Mouse (Mus musculus) CH12.LX (cell line): ENCODE data around the gene Mpzl1. TPM values are rescaled to one million over a fixed set of nuclear protein-coding genes. Genes with fewer than 3 reads are reported as not detected.

Experiments used
- DNase-seq: peaks from one replicate; pipeline ENCODE4 v3.0.0-alpha.2; 2013; ENCODE audit errors: extremely low read depth
- H3K27ac ChIP-seq: 2 replicates; pipeline ENCODE4 v1.5.1; 2012; ENCODE audit warnings: low read depth, mild to moderate bottlenecking, control low read depth, moderate library complexity; ENCODE audit not compliant: insufficient read depth
- H3K27me3 ChIP-seq: replicated peaks from 2 replicates; pipeline ENCODE3; 2012; ENCODE audit warnings: inconsistent platforms
- H3K36me3 ChIP-seq, 2 experiments: replicated peaks in 1 of 2; 2 replicates each; pipeline versions ENCODE3 to v1.6.1; 2012; ENCODE audit warnings: inconsistent platforms in 1 of 2, low read length in 1 of 2, mild to moderate bottlenecking in 1 of 2, mixed read lengths in 1 of 2, moderate library complexity in 1 of 2; ENCODE audit not compliant: control insufficient read depth in 1 of 2, insufficient read depth in 1 of 2
- H3K4me1 ChIP-seq, 2 experiments: 2 replicates each; pipeline ENCODE4 v1.6.1; 2012; ENCODE audit warnings: inconsistent platforms in 1 of 2, moderate library complexity in 1 of 2; ENCODE audit not compliant: insufficient read depth in 2 of 2, control insufficient read depth in 1 of 2
- H3K4me2 ChIP-seq: 2 replicates; pipeline ENCODE4 v1.6.1; 2012; ENCODE audit warnings: low read depth, mild to moderate bottlenecking, control low read depth; ENCODE audit not compliant: poor library complexity, insufficient read depth, severe bottlenecking
- H3K4me3 ChIP-seq, 3 experiments: fragments of 150-350 bp in 1 of 3; sonication (generic) in 1 of 3; replicated peaks in 1 of 3; 2 replicates each; pipeline versions ENCODE3 to v1.5.1; 2011 to 2012; ENCODE audit warnings: low read depth in 2 of 3, low read length in 2 of 3, mild to moderate bottlenecking in 2 of 3, moderate library complexity in 2 of 3, control low read depth in 1 of 3, improper control_type of control experiment in 1 of 3, inconsistent platforms in 1 of 3, mixed read lengths in 1 of 3; ENCODE audit not compliant: poor library complexity in 1 of 3
- H3K79me2 ChIP-seq: replicated peaks from 2 replicates; pipeline ENCODE4 v1.6.1; 2012; ENCODE audit warnings: mild to moderate bottlenecking, moderate library complexity; ENCODE audit not compliant: control insufficient read depth, poor library complexity, insufficient read depth, severe bottlenecking; ENCODE audit errors: extremely low read depth
- H3K9ac ChIP-seq: 2 replicates; pipeline ENCODE4 v1.6.1; 2012; ENCODE audit warnings: low read depth, mild to moderate bottlenecking, control low read depth, moderate library complexity; ENCODE audit not compliant: insufficient read depth
- H3K9me3 ChIP-seq: replicated peaks from 2 replicates; pipeline ENCODE3; 2012; ENCODE audit warnings: low read length, inconsistent platforms, mixed read lengths
- BHLHE40 ChIP-seq: IDR thresholded peaks from 2 replicates; pipeline ENCODE4 v1.6.1; 2011; ENCODE audit warnings: mild to moderate bottlenecking, low read depth, low read length, improper control_type of control experiment
- CHD1 ChIP-seq: IDR thresholded peaks from 2 replicates; pipeline ENCODE4 v1.6.1; 2012; ENCODE audit warnings: low read depth, low read length, improper control_type of control experiment, inconsistent platforms
- CHD2 ChIP-seq: IDR thresholded peaks from 2 replicates; pipeline ENCODE4 v1.6.1; 2011; ENCODE audit warnings: low read length, improper control_type of control experiment
- CTCF ChIP-seq, 2 experiments: IDR thresholded peaks in 1 of 2; conservative IDR thresholded peaks in 1 of 2; 2 replicates each; pipeline ENCODE4 v1.5.1; 2011 to 2012; ENCODE audit warnings: low read depth in 2 of 2, low read length in 2 of 2, improper control_type of control experiment in 1 of 2, inconsistent platforms in 1 of 2, mild to moderate bottlenecking in 1 of 2, moderate library complexity in 1 of 2
- GABPA ChIP-seq: IDR thresholded peaks from 2 replicates; pipeline ENCODE4 v1.6.1; 2012; ENCODE audit warnings: low read depth, low read length, improper control_type of control experiment, inconsistent platforms; ENCODE audit not compliant: insufficient replicate concordance
- HCFC1 ChIP-seq: IDR thresholded peaks from 2 replicates; pipeline ENCODE4 v1.6.1; 2012; ENCODE audit warnings: low read depth, mild to moderate bottlenecking, inconsistent platforms, low read length, improper control_type of control experiment
- IRF4 ChIP-seq: IDR thresholded peaks from 2 replicates; pipeline ENCODE4 v1.6.1; 2014; ENCODE audit warnings: low read depth, mild to moderate bottlenecking, inconsistent platforms, low read length, improper control_type of control experiment
- JUND ChIP-seq: conservative IDR thresholded peaks from 2 replicates; pipeline ENCODE4 v1.6.1; 2011; ENCODE audit warnings: low read depth, low read length, improper control_type of control experiment
- KAT2A ChIP-seq: IDR thresholded peaks from 2 replicates; pipeline ENCODE4 v1.6.1; 2012; ENCODE audit warnings: low read length, improper control_type of control experiment, inconsistent platforms; ENCODE audit not compliant: insufficient replicate concordance
- MAFK ChIP-seq: IDR thresholded peaks from 2 replicates; pipeline ENCODE4 v1.6.1; 2011; ENCODE audit warnings: low read length, improper control_type of control experiment; ENCODE audit not compliant: insufficient replicate concordance
- MAX ChIP-seq: IDR thresholded peaks from 2 replicates; pipeline ENCODE4 v1.6.1; 2011; ENCODE audit warnings: low read length, improper control_type of control experiment
- MAZ ChIP-seq: IDR thresholded peaks from 2 replicates; pipeline ENCODE4 v1.6.1; 2012; ENCODE audit warnings: low read depth, mild to moderate bottlenecking, inconsistent platforms, low read length, improper control_type of control experiment, moderate library complexity
- MXI1 ChIP-seq: IDR thresholded peaks from 2 replicates; pipeline ENCODE4 v1.6.1; 2011; ENCODE audit warnings: mild to moderate bottlenecking, low read depth, low read length, improper control_type of control experiment
- NELFE ChIP-seq: IDR thresholded peaks from 2 replicates; pipeline ENCODE4 v1.6.1; 2011; ENCODE audit warnings: low read depth, low read length, improper control_type of control experiment
- NRF1 ChIP-seq: IDR thresholded peaks from 2 replicates; pipeline ENCODE4 v1.6.1; 2014; ENCODE audit warnings: low read depth, mild to moderate bottlenecking, inconsistent platforms, low read length, improper control_type of control experiment, moderate library complexity
- POLR2A ChIP-seq: IDR thresholded peaks from 2 replicates; pipeline ENCODE4 v1.6.1; 2011; ENCODE audit warnings: low read depth, mild to moderate bottlenecking, improper control_type of control experiment, low read length
- POLR2AphosphoS2 ChIP-seq: IDR thresholded peaks from 2 replicates; pipeline ENCODE4 v1.6.1; 2011; ENCODE audit warnings: low read depth, low read length, improper control_type of control experiment
- RAD21 ChIP-seq: IDR thresholded peaks from 2 replicates; pipeline ENCODE4 v1.6.1; 2011; ENCODE audit warnings: low read depth, mild to moderate bottlenecking, low read length, improper control_type of control experiment, moderate library complexity
- SMC3 ChIP-seq: IDR thresholded peaks from 2 replicates; pipeline ENCODE4 v1.6.1; 2011; ENCODE audit warnings: low read depth, low read length, improper control_type of control experiment
- UBTF ChIP-seq: IDR thresholded peaks from 2 replicates; pipeline ENCODE4 v1.6.1; 2012; ENCODE audit warnings: low read depth, mild to moderate bottlenecking, inconsistent platforms, low read length, improper control_type of control experiment, moderate library complexity
- USF1 ChIP-seq: IDR thresholded peaks from 2 replicates; pipeline ENCODE4 v1.6.1; 2014; ENCODE audit warnings: low read depth, mild to moderate bottlenecking, inconsistent platforms, low read length, improper control_type of control experiment
- ZKSCAN1 ChIP-seq: IDR thresholded peaks from 2 replicates; pipeline ENCODE4 v1.6.1; 2012; ENCODE audit warnings: low read depth, inconsistent platforms, low read length, improper control_type of control experiment, borderline replicate concordance
- ZNF384 ChIP-seq: IDR thresholded peaks from 2 replicates; pipeline ENCODE4 v1.6.1; 2012; ENCODE audit warnings: low read depth, low read length, improper control_type of control experiment, inconsistent platforms
- dilution Hi-C: fragments of 300-500 bp; cut with MboI; formaldehyde crosslinking; loops from 2 replicates; pipeline ENCODE4 v1.14.3; 2020; ENCODE audit warnings: low sequenced_read_pairs; ENCODE audit not compliant: extremely low pct_unique_long_range_greater_than_20kb, extremely low pct_ligation_motif_present
- in situ Hi-C: fragments of 300-500 bp; cut with MboI; formaldehyde crosslinking; loops from 3 replicates; pipeline ENCODE4 v1.14.3; 2019; ENCODE audit warnings: low sequenced_read_pairs, low pct_ligation_motif_present, low pct_unique_long_range_greater_than_20kb, mixed read lengths
- polyA plus RNA-seq: library from polyadenylated mRNA; unstranded; fragments of >175 nt; gene quantifications from 2 replicates; pipeline ENCODE4 v1.2.1, GENCODE M21; 2012; ENCODE audit warnings: low read depth; ENCODE audit not compliant: insufficient read length
- total RNA-seq, 2 experiments: library from RNA; depleted of rRNA; stranded (reverse); fragments of 300-350 nt in 1 of 2; fragments of >200 nt in 1 of 2; gene quantifications; 2 replicates each; pipeline ENCODE4 v1.2.3; 2012 to 2014

Gene Mpzl1
- total and polyA plus RNA-seq, 3 experiments, result 2.8 to 6.7 (median 6.5) TPM

DNA sequence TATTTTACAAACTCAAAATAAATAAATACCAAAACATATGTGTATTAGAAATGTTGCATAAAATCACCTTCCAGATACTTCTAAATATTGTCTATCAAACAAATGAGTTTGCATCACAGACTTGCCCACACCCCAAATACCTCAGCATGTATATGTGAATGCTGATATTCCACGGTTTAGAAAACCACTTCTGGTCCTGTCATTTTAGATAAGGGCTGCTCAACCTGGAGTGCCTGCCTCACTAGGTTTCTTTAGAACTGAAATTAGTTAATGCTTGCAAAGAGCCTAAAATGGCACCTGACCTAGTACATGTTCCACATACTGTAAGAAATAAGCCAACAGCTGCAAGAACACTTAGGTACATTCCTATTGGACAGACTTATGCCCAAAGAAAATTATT lies 5.7 kb downstream of the Mpzl1 start:
- Histone ChIP-seq H3K79me2 (no peaks in the 10 kb centered on the region), H3K27me3 (no peaks in the 10 kb centered on the region), H3K36me3 (no peaks in the 10 kb centered on the region), H3K4me2 (no peak overlapping the region), H3K9me3 (no peaks in the 10 kb centered on the region), H3K9ac (no peak overlapping the region), H3K4me3 (no peak overlapping the region), H3K4me1 (peaks cover 0 to 2% of the 10 kb centered on the region in 2 experiments; a peak in 1 of 4 replicates), H3K27ac (no peak overlapping the region)
- dilution Hi-C loops (no loop called here), in situ Hi-C loops (loop anchor here (25.0 kb wide), 1 partner anchor 359 kb away; no protein-coding TSS in a partner anchor)
- DNase-seq, result no peak
- no peak for TF ChIP-seq USF1
- no peak for TF ChIP-seq IRF4
- TF ChIP-seq RAD21, result no peak

- no peak overlapping the region for H3K4me2 ChIP-seq
- TF ChIP-seq KAT2A (no peak), SMC3 (no peak), MAFK (no peak), CHD2 (no peak), HCFC1 (no peak), JUND (no peak), POLR2A (no peak), POLR2AphosphoS2 (no peak), CTCF (conservative IDR thresholded peaks at IDR 0.05 in 1 of 2, IDR thresholded peaks at IDR 0.05 in 1 of 2; ENCODE audit: low read depth in 2 of 2, low read length in 2 of 2) (no peak)
- TF ChIP-seq, all 38 proteins: peak for 0
- in situ Hi-C loops (loop anchor here (25.0 kb wide), 1 partner anchor 361 kb away; no protein-coding TSS in a partner anchor), dilution Hi-C loops (no loop called here)
- Histone ChIP-seq H3K4me3 (no peak overlapping the region), H3K9ac (no peak overlapping the region), H3K36me3 (peaks cover 0 to 2% of the 10 kb centered on the region in 2 experiments), H3K9me3 (no peaks in the 10 kb centered on the region), H3K79me2 (no peaks in the 10 kb centered on the region), H3K27me3 (no peaks in the 10 kb centered on the region), H3K27ac (no peak overlapping the region), H3K4me1 (no peaks in the 10 kb centered on the region)
- DNase-seq, result no peak
These were observed 8.4 kb downstream of the Mpzl1 start for GRCm38 (mm10) chr1:165625896-165626295.

DNA sequence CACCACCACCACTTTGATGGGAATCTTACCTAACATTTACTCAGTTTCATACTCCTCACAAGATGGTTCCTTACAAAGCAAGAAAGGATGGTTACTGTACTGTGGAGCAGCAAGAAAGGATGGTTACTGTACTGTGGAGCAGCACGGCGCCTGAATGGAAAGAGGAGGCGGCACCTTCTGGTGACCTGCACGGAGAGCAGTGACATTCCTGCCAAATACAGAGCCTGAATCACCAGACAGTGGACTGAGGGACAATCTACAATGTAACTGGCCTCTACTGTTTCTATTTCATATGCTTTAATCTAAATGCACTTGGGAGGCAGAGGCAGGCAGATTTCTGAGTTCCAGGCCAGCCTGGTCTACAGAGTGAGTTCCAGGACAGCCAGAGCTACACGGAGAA lies 9.3 kb downstream of the Mpzl1 start:
- TF ChIP-seq NELFE (no peak), SMC3 (no peak), MXI1 (no peak), USF1 (no peak), MAZ (no peak), CHD1 (no peak), BHLHE40 (no peak), MAX (no peak), KAT2A (no peak), IRF4 (no peak), NRF1 (no peak), HCFC1 (no peak), UBTF (no peak), ZNF384 (no peak), ZKSCAN1 (no peak), GABPA (no peak), CHD2 (no peak)
- TF ChIP-seq, all 38 proteins: peak for 0
- Histone ChIP-seq H3K4me2 (no peak overlapping the region), H3K9ac (no peak overlapping the region), H3K79me2 (no peaks in the 10 kb centered on the region), H3K4me3 (no peak overlapping the region), H3K27me3 (no peaks in the 10 kb centered on the region), H3K36me3 (peaks cover 0 to 2% of the 10 kb centered on the region in 2 experiments), H3K9me3 (no peaks in the 10 kb centered on the region), H3K4me1 (no peaks in the 10 kb centered on the region), H3K27ac (no peak overlapping the region)
- dilution Hi-C loops, result no loop called here
- DNase-seq, result no peak
- in situ Hi-C loops, result loop anchor here (25.0 kb wide), 1 partner anchor 362 kb away; no protein-coding TSS in a partner anchor
